Mouse (Mus musculus) testis, adult 10 weeks (tissue): ENCODE data around the gene Ermn. TPM values are rescaled to one million over a fixed set of nuclear protein-coding genes. Genes with fewer than 3 reads are reported as not detected.

ENCODE experiments used
- polyA plus RNA-seq: library from polyadenylated mRNA; stranded (reverse); fragments of 350-450 nt; fragmentation: Illumina TruSeq; extraction: RNeasy Lipid Tissue Mini Kit (QIAGEN cat#74804); gene quantifications from one replicate; pipeline ENCODE4 v1.2.3, GENCODE M21; 2014; ENCODE audit warnings: low read depth, low replicate concordance

The Ermn gene
- not detected for polyA plus RNA-seq

GRCm38 (mm10) chr2:58052821-58053581 is at the start of gene Ermn:
Gene Ermn (minus strand): TSS chr2:58052864.

GRCm38 (mm10) chr2:57997752-57998430 is 54.8 kb downstream of the Ermn start, which contains the start of gene Galnt5:
Gene Galnt5 (plus strand): TSS chr2:57997884.

Other genes with a start within 250 kb of the Ermn start
- not detected for gene Galnt5, start 55.0 kb downstream of the Ermn start, polyA plus RNA-seq
- 8.7 TPM for gene Cytip, start 142.7 kb upstream of the Ermn start, polyA plus RNA-seq